Mouse (Mus musculus) urinary bladder, postnatal 25 days (tissue): ENCODE data around the gene Hk1.
"Not testable (repeated sequence)": the region's sequence is repeated elsewhere in the genome, so short reads cannot be mapped to it uniquely, and the experiment has no call there.

Source experiments
- DNase-seq: peaks from one replicate; pipeline ENCODE4 v3.0.0; 2022; ENCODE audit warnings: low spot score

Hk1 gene

DNA sequence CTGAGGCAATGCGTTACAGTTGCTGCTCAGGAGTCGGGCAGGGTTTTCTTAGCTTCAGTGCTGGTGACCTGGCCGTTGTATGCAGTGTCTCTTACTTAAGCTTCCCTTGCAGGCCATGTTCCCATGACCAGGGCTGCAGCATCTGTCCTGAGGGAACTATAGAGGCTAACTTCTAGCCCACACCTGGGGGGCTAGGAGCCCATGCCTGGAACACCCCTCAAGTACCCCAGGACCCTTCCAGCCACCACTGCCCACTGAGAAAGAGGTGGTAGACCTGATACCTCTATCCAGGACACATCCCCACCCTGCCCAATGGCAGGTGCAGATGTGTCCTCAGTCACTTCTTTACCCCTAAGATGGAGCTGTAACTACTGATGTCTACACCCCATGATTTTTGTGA, 38.7 kb downstream of the Hk1 start:
- no peak for DNase-seq

DNA sequence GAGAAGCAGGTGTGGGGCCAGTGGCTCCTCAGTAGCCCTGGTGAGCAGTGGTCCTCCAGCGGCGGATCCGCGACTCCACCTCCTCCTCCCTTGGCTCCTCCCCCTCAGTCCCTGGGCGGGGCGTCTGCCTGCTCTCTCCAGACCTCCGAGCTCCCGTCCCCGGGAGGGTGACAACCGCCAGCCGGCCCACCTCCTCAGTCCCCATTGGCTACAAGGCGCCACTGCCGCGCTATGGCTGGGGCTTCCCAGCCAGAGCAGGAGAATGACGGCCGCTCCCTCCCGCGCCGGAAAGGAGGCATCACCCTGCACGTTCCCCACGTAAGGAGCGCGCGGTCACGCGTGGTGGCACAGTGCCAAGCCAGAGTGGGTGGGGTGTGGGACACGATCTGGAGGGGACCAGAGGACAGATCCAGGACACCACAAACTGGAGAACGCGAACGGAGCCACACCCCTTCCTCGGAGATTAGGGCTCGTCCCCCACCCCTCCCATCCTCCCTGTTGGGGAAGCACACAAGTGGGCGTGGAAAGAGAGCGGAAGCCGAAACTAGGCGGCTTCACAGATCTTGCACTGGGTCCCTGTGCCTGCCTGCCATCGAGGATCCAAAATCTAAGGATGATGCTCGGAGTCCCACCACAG, 39.5 kb downstream of the Hk1 start:
- DNase-seq: peak; percentile 97

DNA sequence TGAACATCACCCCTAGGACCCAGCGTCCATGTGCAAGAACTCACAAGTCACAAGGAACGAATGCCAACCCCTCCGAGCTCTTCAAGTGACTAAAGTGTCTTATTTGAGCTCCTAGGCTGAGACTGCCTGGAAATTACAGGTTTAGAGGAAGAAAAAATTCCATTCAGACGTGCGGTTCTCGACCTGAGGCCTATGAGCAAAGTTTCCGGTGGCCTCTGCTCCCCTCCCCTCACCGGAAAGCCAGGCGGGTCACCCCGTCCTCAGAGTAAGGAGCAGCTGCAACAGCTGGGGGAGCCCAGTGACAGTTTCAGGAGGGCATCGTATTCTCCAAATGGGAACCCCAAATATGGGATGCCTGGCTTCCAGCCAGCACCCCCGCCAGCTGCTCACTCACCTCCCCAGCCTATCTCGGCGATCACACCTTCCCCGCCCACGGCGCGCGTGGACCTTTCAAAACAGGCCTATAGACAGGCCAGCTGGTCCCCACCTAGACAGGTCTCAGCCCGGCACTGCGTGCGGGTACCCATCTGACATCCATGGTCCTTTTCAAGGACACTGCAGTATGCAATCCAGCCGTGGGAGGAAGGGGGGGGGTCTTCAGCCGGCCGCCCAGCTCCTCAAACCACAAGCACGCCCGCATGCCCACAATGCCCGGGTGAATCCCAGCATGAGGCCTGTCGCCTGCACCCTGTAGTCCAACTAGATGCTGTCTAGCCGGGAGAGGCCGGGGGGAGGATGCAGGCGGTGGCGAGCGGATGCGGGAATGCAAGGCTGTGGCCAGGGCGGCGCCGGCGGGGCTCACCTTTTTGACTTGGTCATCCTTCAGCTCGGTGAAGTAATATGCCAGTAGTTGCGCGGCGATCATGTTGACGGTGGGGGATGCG, 40.3 kb downstream of the Hk1 start:
- DNase-seq: peak; percentile 33

DNA sequence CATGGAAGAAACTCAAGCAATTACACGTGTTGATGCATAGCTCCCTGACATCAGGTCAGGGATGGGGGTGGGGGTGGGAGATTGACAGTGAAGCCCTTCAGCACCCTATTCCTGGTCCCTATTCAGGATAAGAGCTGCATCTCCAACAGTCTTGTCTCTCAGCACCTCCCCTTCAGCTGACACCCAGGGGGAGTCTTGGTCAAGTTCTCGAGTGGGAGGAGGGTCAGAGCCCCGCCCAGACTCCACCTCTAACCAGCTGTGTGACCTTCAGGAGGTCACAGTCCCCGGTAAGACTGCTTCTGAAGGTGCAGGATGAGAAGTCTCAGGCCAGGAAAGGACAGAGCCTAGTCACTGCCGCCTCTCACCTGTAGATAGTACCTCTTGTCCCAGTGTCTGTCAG, 41.1 kb downstream of the Hk1 start:
- DNase-seq: no peak

DNA sequence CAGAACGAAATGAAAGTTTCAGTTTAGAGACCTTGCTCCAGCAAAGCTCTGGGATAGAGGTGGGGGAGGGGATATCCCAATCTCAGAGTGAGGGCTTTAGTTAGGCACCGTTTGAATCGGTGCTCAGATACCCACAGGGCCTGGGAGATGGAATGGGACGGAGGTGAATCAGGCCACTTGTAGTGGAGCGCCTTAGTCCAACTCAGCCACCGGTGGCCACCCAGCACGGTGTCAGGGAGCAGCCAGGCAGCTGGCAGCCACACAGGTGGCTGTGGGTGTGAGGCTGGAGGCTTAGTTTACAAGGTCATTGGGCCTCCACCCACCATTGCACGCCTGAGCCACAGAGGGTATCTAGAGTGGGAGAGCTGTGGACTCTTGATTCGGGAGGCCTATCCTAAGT, 41.5 kb downstream of the Hk1 start:
- no peak for DNase-seq

DNA sequence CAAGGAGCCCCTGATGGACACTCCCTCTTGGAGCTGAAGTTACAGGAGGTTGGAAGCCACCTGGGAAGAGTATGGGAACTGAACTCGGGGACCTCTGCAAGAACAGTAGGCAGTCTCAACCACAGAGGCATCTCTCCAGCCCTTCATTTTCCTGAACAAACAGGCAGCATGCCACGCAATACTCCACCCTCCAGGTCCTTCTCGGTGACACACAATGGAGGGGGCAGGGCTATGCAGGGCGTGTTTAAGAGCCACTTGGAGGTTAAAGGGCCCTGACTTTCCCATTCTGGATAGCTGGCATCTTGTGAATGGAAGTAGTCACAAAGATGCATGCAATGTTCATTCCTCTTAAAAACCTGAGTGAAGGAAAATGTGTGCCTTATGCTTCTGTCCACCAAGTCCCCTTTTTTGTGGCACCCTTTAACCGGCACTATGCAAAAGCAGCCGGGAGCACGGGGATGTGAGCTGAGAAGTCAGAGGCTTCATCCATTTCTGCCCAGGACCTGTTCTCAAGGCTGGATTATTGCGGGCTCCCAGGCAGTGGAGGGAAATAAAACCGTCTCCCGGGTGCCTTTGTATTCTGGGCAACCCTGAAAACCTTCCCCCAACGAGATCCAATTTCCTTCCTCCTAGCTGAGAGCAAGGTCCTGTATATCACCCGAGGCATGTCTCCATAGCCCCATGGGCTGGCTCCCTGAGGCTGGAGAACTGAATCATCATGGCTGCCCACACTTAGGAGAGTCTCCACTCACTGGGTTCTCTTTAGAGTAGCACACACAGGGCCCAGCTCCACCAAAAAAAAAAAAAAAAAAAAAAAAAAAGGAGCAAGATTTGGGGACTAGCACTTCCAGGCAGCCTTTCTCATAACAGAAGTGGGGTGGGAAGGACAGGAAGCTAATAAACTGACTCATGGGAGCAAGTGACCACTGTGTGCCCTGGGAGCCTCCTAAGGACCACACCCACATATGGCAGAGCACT, 42.8 kb downstream of the Hk1 start:
- no peak for DNase-seq

DNA sequence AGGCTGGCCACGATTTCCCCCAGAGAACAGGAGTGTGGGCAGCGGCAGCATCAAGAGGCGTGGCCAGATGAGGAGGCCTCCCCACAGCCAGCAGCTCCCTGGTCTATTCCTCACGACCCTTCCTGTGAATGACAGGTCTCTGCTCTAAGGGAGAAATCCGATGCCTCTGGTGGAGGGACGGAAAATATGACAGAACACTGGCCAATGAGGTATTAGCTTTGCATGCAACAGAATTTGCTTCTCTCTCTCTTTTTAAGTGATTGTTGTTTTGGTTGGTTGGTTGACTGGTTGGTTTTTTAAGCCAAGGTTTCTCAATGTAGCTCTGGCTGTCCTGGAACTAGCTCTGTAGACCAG, 44.3 kb downstream of the Hk1 start:
- DNase-seq: no peak

DNA sequence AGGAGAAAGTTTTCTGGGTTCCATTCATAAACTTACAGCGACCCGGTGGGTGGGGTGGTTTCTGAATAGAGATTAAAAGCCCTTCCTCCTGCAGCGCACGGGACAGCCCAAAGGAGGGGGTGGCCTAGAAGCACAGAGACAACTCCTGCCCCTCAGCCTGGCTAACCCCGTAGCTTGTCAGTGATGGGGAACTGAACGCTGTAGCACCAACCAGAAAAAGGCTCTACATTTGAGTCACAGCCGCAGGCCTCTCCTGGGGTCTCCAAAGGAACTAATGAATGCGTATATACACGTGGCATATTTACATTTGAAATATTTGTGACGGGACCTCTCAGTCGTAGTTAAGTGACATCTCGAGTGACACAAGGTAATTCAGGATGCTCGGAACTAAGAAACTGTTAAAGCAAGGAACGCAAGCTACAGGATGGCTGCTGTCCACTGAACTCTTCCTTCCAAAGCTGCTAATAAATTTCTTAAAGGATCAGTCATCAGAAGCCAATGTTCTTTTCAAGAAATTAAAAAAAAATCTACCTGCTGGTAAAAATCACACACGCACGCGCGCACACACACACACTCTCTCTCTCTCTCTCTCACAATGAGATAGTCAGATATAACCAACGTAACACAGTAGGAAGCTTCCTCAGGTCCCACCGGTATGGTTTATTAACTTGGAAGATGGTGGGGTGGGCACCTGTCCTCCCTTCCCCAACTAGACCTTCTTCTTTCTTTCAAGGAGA, 44.9 kb downstream of the Hk1 start:
- DNase-seq: no peak

DNA sequence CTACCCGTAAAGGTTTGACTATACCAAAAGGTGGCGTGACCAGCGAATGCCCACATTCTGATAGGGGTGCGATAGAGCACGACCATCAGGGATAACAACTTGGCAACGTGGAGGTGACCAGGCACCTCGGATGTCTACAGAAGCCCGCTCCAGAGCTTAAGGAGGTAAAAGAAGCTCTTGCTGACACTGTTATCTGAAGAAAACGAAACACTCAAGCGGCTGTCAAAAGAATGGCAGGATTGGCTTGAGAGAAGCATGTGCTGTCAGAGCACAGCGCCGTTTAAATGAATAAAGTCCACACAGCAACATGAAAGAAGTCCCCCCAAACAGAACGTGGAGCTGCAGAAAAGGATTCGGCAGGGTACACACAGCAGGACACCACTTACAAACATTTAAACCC, 46.4 kb downstream of the Hk1 start:
- DNase-seq: no peak

DNA sequence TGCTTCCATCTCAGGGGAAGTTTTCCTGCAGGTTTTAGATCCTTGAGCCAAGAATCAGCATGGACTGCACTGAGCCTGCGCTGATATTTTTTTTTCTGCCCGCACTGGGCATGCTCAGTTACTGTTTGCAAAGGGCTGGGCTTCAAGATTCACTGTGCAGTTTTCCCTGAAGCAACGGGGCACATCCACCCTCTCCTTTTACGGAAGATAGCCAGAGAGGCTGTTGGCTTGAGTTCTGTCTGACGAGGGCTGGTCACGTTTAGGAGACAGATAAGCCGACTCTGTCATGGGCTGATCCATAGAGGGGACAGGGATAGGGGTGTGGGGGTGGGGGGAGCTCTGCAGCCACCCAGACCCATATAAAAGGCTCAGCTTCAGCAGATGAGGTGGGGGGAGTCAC, 47.2 kb downstream of the Hk1 start:
- DNase-seq: peak; percentile 56

DNA sequence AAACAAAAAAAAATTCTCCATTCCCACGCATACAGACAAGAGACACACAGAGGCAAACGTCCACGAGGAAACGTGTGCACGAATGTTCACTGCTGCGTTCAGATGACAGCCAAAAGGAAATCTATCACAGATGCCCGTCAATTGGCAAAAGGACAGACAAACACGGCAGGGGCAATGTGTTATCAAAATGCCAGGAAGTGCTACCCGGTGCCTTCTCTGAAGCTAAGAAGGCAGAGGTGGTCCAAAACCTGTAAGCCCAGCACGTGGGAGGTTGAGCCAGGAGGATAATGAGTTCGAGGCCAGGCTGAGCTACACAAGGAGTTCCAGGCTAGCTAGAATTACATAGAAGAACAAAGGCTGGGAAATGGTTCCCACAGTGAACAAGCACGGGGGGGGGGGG, 47.9 kb downstream of the Hk1 start:
- no peak for DNase-seq

DNA sequence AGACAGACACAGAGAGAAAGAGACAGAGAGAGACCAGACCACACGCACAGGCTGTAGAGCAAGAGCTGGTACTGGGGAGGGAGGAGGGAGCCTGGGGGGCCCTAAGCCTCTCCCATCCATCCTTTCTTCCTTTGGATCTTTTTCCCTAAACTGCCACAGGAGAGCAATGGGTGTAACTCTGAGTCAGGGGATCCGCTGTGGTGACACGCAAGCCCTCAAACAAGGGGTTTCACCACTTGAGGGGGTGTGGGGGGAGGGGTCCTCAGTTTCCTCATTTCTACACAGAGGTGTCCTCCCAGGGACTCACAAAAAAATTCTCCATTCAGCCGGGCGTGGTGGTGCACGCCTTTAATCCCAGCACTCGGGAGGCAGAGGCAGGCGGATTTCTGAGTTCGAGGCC, 48.4 kb downstream of the Hk1 start:
- DNase-seq: no peak

DNA sequence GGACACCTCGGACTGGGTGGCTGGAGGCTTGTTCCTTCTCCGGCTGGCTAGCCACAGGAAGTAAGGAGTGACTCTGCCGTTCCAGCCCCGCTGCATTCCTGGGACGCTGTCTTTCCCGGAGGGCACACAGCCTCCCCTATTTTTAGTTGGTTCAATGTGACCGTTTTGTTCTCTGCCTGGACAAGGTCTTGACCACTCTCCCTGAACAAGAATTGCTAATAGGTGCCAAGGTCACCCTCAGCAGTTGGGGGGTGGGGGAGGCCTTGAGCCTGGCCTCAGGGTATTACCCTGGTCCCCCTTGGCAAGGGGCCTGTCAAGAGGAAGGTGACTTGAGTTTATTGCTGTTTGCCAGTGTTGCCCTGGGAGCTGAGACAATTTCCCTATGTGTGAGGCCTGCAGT, 49.9 kb downstream of the Hk1 start:
- no peak for DNase-seq

DNA sequence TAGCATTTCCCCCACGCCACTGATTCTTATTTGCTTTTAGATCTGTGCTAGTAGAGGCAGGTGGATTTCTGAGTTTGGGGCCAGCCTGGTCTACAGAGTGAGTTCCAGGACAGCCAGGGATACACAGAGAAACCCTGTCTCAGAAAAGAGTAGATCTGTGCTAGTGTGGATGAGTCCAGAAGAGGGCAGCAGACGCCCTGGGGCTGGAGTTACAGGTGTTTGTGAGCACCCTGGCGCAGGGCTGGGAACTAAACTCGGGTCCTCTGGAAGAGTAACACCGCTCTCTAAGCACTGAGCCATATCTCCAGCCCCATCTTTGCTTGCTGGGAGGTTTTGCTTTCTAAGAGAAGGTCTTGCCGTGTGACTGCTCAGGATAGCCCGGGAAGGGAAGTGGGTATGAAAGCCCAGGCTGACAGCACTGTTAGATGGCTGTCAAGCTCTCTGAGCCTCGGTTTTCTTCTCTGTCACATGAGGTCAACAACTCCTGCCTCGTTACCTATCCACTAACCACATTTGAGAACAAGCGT, 50.8 kb downstream of the Hk1 start:
- DNase-seq: no peak

DNA sequence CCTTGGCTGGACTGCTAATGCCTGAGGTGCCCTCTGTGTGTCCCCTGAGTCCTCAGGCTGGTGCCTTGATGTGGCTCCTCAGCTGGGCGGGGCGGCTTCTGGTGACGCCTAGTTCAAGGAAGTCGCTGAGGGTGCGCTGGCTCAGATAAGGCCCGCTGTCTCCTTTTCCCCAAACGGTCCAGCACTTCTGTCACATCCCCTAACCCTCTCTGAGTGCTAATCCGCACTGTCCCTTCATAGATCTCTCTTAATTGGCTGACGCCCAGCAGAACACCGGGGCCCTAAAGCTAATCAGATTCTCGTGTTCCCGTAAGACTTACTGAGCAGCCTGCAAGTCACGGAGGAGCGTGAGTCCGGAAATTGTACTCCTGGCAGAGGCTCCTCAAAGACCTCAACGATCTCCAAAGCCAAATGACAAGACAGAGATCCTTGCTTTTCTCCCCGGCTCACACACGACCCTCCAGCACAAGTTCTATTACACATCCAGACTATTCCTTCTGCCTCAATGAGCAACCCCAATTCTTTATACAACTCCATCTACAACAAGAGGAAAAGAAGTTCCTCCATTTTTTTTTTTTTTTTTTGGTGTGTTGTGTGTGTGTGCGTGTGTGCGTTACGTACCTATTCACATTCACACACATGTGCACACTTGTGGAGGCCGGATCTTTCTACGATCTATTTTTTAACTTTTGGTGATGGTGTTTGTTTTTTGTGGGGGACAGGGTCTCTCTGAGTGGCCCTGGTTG, 52.0 kb downstream of the Hk1 start:
- no peak for DNase-seq

DNA sequence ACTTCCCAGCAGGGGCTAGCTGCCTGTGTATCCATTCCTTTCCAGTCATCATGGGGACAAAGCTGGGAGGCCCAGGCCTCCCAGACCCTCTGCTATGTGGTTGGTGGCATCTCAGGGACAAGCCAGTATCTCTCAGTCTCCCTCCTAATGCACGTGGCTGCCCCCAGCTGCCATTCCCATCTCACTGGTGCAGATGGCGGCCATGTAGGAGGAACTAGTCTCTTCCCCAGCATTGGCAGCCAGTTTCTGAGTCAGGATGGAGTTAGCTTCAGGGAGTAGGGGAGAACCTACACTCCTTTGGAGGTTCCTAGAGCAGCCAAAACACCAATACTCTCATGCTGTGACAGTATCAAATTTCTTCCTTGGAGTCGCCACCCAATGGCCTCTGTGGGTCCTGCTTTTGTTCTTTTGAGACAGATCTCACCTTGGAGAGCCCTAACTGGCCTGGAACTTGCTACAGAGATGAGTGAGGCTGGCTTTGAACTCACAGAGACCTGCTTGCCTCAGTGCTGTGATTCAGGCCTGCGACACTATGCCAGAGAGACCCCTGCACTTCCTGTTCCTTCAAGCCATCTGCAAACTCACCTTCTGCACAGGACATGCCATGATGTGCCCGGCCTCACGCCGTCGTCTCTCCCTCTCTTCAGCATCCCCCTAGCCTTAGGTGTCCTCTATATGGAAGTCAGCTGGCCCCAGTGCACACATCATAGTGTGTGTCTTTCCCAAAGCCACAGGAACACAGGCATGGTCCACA, 52.7 kb downstream of the Hk1 start:
- DNase-seq: no peak

DNA sequence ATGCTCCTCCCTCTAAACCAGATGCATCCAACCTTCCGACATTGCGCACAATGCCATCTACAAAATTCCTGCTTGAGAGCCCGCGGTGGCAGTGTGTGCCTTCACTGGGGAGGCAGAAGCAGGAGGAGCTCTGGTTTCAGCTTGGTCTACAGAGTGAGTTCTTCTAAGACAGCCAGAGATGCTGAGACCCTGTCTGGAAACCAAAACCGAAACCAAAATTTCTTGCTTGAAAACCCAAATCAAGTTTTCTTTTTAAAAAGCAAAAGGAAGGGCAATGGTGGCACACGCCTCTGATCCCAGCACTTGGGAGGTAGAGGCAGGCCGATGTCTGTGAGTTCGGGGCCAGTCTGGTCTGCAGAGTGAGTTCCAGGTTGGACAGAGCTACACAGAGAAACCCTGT, 53.7 kb downstream of the Hk1 start:
- no peak for DNase-seq

DNA sequence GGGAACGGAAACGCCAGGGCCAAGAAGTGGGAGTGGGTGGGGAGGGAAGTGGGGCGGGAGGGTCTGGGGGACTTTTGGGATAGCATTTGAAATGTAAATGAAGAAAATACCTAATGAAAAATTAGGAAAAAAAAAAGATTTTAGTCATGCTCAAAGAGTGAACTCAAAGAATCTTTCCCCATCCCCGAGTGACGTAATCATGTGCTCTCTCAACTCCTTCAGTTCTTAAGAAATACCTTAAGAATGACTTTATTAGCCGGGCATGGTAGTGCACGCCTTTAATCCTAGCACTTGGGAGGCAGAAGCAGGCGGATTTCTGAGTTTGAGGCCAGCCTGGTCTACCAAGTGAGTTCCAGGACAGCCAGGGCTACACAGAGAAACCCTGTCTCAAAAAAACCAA, 56.9 kb downstream of the Hk1 start:
- DNase-seq: not testable (repeated sequence)

DNA sequence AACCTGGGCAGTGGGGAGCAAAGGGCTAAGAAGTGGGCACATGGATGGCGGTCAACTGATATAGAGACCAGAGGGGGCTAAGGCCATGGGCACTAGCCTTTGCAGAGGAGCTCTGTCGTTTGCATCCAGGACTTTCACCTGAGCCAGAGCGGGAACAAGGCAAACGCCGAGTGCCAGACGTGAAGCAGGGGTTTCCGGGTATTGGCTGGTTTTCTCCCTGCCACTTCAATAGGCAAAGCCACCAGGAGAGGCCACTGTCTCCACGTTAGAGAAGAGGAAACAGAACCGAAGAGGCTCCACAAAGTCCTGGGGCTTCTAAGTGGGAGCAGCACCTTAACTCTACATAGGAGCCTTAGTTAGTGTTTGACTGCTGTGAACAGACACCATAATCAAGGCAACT, 58.3 kb downstream of the Hk1 start:
- DNase-seq: no peak

DNA sequence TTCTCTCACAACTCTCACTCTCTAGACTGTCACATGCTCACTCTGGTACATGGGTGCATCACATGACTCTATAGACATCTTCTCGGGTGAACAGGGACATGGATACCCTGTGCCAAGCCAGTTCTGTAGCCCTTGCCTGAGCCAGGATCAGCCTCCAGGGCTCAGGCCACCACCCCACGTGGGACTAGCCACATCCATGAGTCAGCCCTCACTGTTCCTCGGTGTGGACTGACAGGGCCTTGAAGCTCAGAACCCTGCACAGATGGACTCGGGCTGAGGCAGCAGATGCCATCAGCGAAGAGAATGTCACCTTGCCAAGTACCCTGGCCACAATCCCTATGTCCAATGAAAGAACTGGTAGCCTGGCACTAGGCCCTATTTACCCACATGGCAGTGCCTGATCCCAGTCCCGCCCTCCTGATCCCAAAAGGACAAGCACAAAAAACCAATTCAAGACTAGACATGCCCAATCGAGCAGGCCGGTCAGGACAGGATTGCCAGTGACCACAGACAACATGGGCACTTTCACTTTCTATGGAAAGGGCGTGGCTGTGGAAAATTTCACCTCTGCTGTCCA, 59.2 kb downstream of the Hk1 start:
- DNase-seq: no peak
